Mouse (Mus musculus): Measurements from ENCODE around the gene Ier5. TPM values are rescaled to one million over a fixed set of nuclear protein-coding genes. Genes with fewer than 3 reads are reported as not detected.
A peak's percentile ranks its signal among the peaks of the same experiment; 100 is the strongest.

Ier5 gene
- total and polyA plus RNA-seq, 3 experiments: 9.8 to 16.8 (median 12.5) TPM

- intact Hi-C loops (cut with DNase I): no loop called here
- Histone ChIP-seq H3K4me3 (no peak overlapping the region), H3K4me1 (ENCODE audit: control insufficient read depth, insufficient read depth, low read length) (peaks cover 24% of the 10 kb centered on the region), H3K36me3 (ENCODE audit: control insufficient read depth, insufficient read depth, low read length) (peaks cover 18% of the 10 kb centered on the region), H3K27ac (peak overlapping the region; percentile 64), H3K9ac (ENCODE audit: low read depth, low read length) (no peak overlapping the region), H3K79me2 (replicated peaks; ENCODE audit: control insufficient read depth, insufficient read depth, low read length) (no peaks in the 10 kb centered on the region), H3K27me3 (ENCODE audit: control insufficient read depth, insufficient read depth, low read length) (no peaks in the 10 kb centered on the region)
- WGBS: 55% methylated on average over 14 of the region's 14 CpGs
- DNase-seq: peak; percentile 58 to 69
- no peak for TF ChIP-seq POLR2A (IDR thresholded peaks at IDR 0.05; ENCODE audit: insufficient read depth, low read depth, low read length)
- no peak for TF ChIP-seq EP300 (IDR thresholded peaks at IDR 0.05; ENCODE audit: insufficient read depth, low read depth, low read length)
- TF ChIP-seq CTCF (IDR thresholded peaks at IDR 0.05): no peak
Measured at GRCm38 (mm10) chr1:155091842-155092800, 7.3 kb downstream of the Ier5 start.

DNA sequence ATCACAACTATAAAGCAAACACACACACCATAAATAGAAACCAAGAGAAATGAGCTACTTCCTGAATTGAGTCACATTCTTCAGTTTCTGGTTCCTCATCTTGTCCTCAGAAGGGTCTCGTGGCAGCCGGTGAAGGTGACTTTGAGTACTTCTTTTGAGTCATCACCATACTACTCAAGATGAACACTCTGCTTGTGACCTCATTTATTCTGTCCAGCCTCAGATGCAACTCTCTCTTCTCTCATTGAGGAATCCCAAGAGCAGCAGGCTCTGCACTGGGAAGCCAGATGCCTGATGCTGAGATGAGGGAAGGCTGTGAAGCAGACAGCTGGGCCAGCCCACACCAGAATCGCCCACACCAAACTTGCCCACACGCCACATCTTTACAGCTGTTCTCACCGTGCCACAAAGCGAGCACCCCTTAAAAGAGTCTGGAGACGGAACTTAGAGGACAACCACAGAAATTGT, 8.0 kb downstream of the Ier5 start:
- H3K4me3 ChIP-seq: no peak overlapping the region
- peaks cover 10% of the 10 kb centered on the region for H3K36me3 ChIP-seq (ENCODE audit: control insufficient read depth, insufficient read depth, low read length)
- H3K27me3 ChIP-seq (ENCODE audit: control insufficient read depth, insufficient read depth, low read length): no peaks in the 10 kb centered on the region
- H3K4me1 ChIP-seq (ENCODE audit: control insufficient read depth, insufficient read depth, low read length): peaks cover 26% of the 10 kb centered on the region
- 56% methylated on average over 7 of the region's 7 CpGs for WGBS
- intact Hi-C loops (cut with DNase I): no loop called here
- peak; percentile 58 to 66 for DNase-seq
- peak overlapping the region; percentile 64 for H3K27ac ChIP-seq
- TF ChIP-seq CTCF (IDR thresholded peaks at IDR 0.05): no peak
- TF ChIP-seq POLR2A (IDR thresholded peaks at IDR 0.05; ENCODE audit: insufficient read depth, low read depth, low read length): no peak
- TF ChIP-seq EP300 (IDR thresholded peaks at IDR 0.05; ENCODE audit: insufficient read depth, low read depth, low read length): no peak
- H3K9ac ChIP-seq (ENCODE audit: low read depth, low read length): no peak overlapping the region
- no peaks in the 10 kb centered on the region for H3K79me2 ChIP-seq (replicated peaks; ENCODE audit: control insufficient read depth, insufficient read depth, low read length)

- intact Hi-C loops (cut with DNase I): no loop called here
- 88% methylated on average over 1 of the region's 1 CpGs for WGBS
- no peak overlapping the region for H3K9ac ChIP-seq (ENCODE audit: low read depth, low read length)
- no peaks in the 10 kb centered on the region for H3K27me3 ChIP-seq (ENCODE audit: control insufficient read depth, insufficient read depth, low read length)
- H3K4me3 ChIP-seq: no peak overlapping the region
- H3K79me2 ChIP-seq (replicated peaks; ENCODE audit: control insufficient read depth, insufficient read depth, low read length): no peaks in the 10 kb centered on the region
- no peak for DNase-seq
- TF ChIP-seq CTCF (IDR thresholded peaks at IDR 0.05) (no peak), EP300 (IDR thresholded peaks at IDR 0.05; ENCODE audit: insufficient read depth, low read depth, low read length) (no peak), POLR2A (IDR thresholded peaks at IDR 0.05; ENCODE audit: insufficient read depth, low read depth, low read length) (no peak)
- peaks cover 26% of the 10 kb centered on the region for H3K4me1 ChIP-seq (ENCODE audit: control insufficient read depth, insufficient read depth, low read length)
- peaks cover 5% of the 10 kb centered on the region for H3K36me3 ChIP-seq (ENCODE audit: control insufficient read depth, insufficient read depth, low read length)
- no peak overlapping the region; the same call in 1 of the 2 replicates for H3K27ac ChIP-seq
Measured at GRCm38 (mm10) chr1:155090736-155091135, 8.7 kb downstream of the Ier5 start.

DNA sequence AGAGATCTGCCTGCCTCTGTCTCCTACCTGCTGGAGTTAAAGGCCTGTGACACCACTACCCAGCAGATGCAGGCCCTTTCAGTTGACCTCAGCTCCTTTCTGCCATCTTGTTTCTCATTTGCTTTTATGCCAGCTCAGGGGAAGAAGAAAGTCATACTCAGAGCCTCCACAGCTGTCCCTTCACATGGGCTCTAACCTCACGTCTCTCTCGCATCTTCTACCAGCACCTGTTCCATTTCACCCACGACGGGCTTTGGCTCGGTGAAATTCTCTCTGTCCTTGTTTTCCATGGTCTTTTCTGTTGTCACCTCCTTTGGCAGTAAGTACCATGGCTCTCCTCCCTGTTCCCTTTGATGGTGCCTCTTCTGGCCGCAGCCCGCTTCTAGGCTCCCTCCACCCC, 9.1 kb downstream of the Ier5 start:
- no peak for DNase-seq
- H3K9ac ChIP-seq (ENCODE audit: low read depth, low read length): no peak overlapping the region
- no peak overlapping the region for H3K27ac ChIP-seq
- peaks cover 26% of the 10 kb centered on the region for H3K4me1 ChIP-seq (ENCODE audit: control insufficient read depth, insufficient read depth, low read length)
- no peak overlapping the region for H3K4me3 ChIP-seq
- 94% methylated on average over 7 of the region's 7 CpGs for WGBS
- H3K79me2 ChIP-seq (replicated peaks; ENCODE audit: control insufficient read depth, insufficient read depth, low read length): no peaks in the 10 kb centered on the region
- no peak for TF ChIP-seq CTCF (IDR thresholded peaks at IDR 0.05)
- TF ChIP-seq EP300 (IDR thresholded peaks at IDR 0.05; ENCODE audit: insufficient read depth, low read depth, low read length): no peak
- TF ChIP-seq POLR2A (IDR thresholded peaks at IDR 0.05; ENCODE audit: insufficient read depth, low read depth, low read length): no peak
- no peaks in the 10 kb centered on the region for H3K27me3 ChIP-seq (ENCODE audit: control insufficient read depth, insufficient read depth, low read length)
- H3K36me3 ChIP-seq (ENCODE audit: control insufficient read depth, insufficient read depth, low read length): peaks cover 5% of the 10 kb centered on the region; the same call in 1 of the 2 replicates
- intact Hi-C loops (cut with DNase I): no loop called here

GRCm38 (mm10) chr1:155088847-155089603, 10.4 kb downstream of the Ier5 start:
- no peak for TF ChIP-seq CTCF (IDR thresholded peaks at IDR 0.05)
- TF ChIP-seq POLR2A (IDR thresholded peaks at IDR 0.05; ENCODE audit: insufficient read depth, low read depth, low read length): no peak
- no peak for TF ChIP-seq EP300 (IDR thresholded peaks at IDR 0.05; ENCODE audit: insufficient read depth, low read depth, low read length)

More at GRCm38 (mm10) chr1:155088847-155089603, 10.4 kb downstream of the Ier5 start:
- intact Hi-C loops (cut with DNase I): no loop called here
- 48% methylated on average over 16 of the region's 16 CpGs for WGBS
- Histone ChIP-seq H3K27ac (no peak overlapping the region), H3K4me3 (no peak overlapping the region), H3K79me2 (replicated peaks; ENCODE audit: control insufficient read depth, insufficient read depth, low read length) (no peaks in the 10 kb centered on the region), H3K36me3 (ENCODE audit: control insufficient read depth, insufficient read depth, low read length) (peaks cover 8% of the 10 kb centered on the region; the same call in 1 of the 2 replicates), H3K4me1 (ENCODE audit: control insufficient read depth, insufficient read depth, low read length) (peaks cover 33% of the 10 kb centered on the region), H3K27me3 (ENCODE audit: control insufficient read depth, insufficient read depth, low read length) (no peaks in the 10 kb centered on the region), H3K9ac (ENCODE audit: low read depth, low read length) (no peak overlapping the region)
- DNase-seq: no peak
